Mouse (Mus musculus): ENCODE measurements around the gene Dio1.
A peak's percentile ranks its signal among the peaks of the same experiment; 100 is the strongest.

Gene Dio1

GRCm38 (mm10) chr4:107306966-107307365 lies at the start of gene Dio1:
TSS of gene Dio1 (minus strand) at chr4:107307169.
- DNase-seq (ENCODE audit: low spot score in 2 of 2) = no peak

GRCm38 (mm10) chr4:107354543-107354942 lies 47.6 kb upstream of the Dio1 start:
- DNase-seq (ENCODE audit: low spot score in 2 of 2) = no peak

GRCm38 (mm10) chr4:107354126-107354525 lies 47.2 kb upstream of the Dio1 start:
- DNase-seq (ENCODE audit: low spot score in 2 of 2) = no peak

- DNase-seq (ENCODE audit: low spot score in 2 of 2) = no peak
These were observed 46.6 kb upstream of the Dio1 start for GRCm38 (mm10) chr4:107353612-107354011.

GRCm38 (mm10) chr4:107351368-107351767 lies 44.4 kb upstream of the Dio1 start:
- DNase-seq (ENCODE audit: low spot score in 2 of 2) = no peak

- DNase-seq (ENCODE audit: low spot score in 2 of 2) = peak; percentile 10 to 11
These were observed 42.5 kb upstream of the Dio1 start for GRCm38 (mm10) chr4:107349311-107350008.

GRCm38 (mm10) chr4:107348529-107349310 lies 41.8 kb upstream of the Dio1 start:
- DNase-seq (ENCODE audit: low spot score in 2 of 2) = no peak

GRCm38 (mm10) chr4:107347221-107347620 lies 40.3 kb upstream of the Dio1 start:
- no peak for DNase-seq (ENCODE audit: low spot score in 2 of 2)

- DNase-seq (ENCODE audit: low spot score in 2 of 2) = no peak
These were observed 37.6 kb upstream of the Dio1 start for GRCm38 (mm10) chr4:107344612-107345011.

GRCm38 (mm10) chr4:107341354-107341753 lies 34.4 kb upstream of the Dio1 start:
- DNase-seq (ENCODE audit: low spot score in 2 of 2) = no peak

GRCm38 (mm10) chr4:107337455-107337854 lies 30.5 kb upstream of the Dio1 start:
- no peak for DNase-seq (ENCODE audit: low spot score in 2 of 2)

GRCm38 (mm10) chr4:107336356-107336755 lies 29.4 kb upstream of the Dio1 start:
- no peak for DNase-seq (ENCODE audit: low spot score in 2 of 2)

GRCm38 (mm10) chr4:107333514-107333913 lies 26.5 kb upstream of the Dio1 start:
- no peak for DNase-seq (ENCODE audit: low spot score in 2 of 2)

GRCm38 (mm10) chr4:107328530-107328929 lies 21.6 kb upstream of the Dio1 start:
- DNase-seq (ENCODE audit: low spot score in 2 of 2) = no peak

- DNase-seq (ENCODE audit: low spot score in 2 of 2) = no peak
These were observed 16.1 kb upstream of the Dio1 start for GRCm38 (mm10) chr4:107323113-107323512.

- DNase-seq (ENCODE audit: low spot score in 2 of 2) = no peak
These were observed 14.1 kb upstream of the Dio1 start for GRCm38 (mm10) chr4:107321041-107321440.

- DNase-seq (ENCODE audit: low spot score in 2 of 2) = no peak
These were observed 11.7 kb upstream of the Dio1 start for GRCm38 (mm10) chr4:107318646-107319045.

- no peak for DNase-seq (ENCODE audit: low spot score in 2 of 2)
These were observed 7.5 kb upstream of the Dio1 start for GRCm38 (mm10) chr4:107314479-107314805.

GRCm38 (mm10) chr4:107313690-107314478 lies 6.9 kb upstream of the Dio1 start, which contains the start of gene Yipf1:
TSS of gene Yipf1 (plus strand) at chr4:107314363.
- peak; percentile 84 to 89 for DNase-seq (ENCODE audit: low spot score in 2 of 2)

- no peak for DNase-seq (ENCODE audit: low spot score in 2 of 2)
These were observed 3.4 kb downstream of the Dio1 start for GRCm38 (mm10) chr4:107303531-107303930.

- no peak for DNase-seq (ENCODE audit: low spot score in 2 of 2)
These were observed 4.1 kb downstream of the Dio1 start for GRCm38 (mm10) chr4:107302832-107303231.

GRCm38 (mm10) chr4:107302221-107302620 lies 4.7 kb downstream of the Dio1 start:
- DNase-seq (ENCODE audit: low spot score in 2 of 2) = no peak

All from urinary bladder, adult 18-20 months (tissue).